10 mouse cellular contexts compared by ENCODE assay signal in genomic region chr5:103972801-103973200, GRCm38 (mm10). TPM values are rescaled to one million over a fixed set of nuclear protein-coding genes. Genes with fewer than 3 reads are reported as not detected.
DNase-seq lines count a peak whose midpoint lies in the region; ATAC-seq and TF ChIP-seq lines count a peak whose summit lies in the region.
"Had no signal": no experiment of that assay in that cellular context is flagged by ENCODE, and none has a peak within 500 bp of the region (broad histone marks: within the 10 kb centered on the region; RNA-seq: fewer than 3 reads in every experiment).

No protein-coding gene starts in this region.

- H3K9ac ChIP-seq in heart, adult 2 months (ENCODE audit: low read depth, low read length) = no peak overlapping the region; the same call in 1 of the 2 replicates
- no peak overlapping the region for H3K9ac ChIP-seq in lung, embryonic 16.5 days (ENCODE audit: low read length)
- no peak overlapping the region for H3K9ac ChIP-seq in intestine, embryonic 16.5 days (ENCODE audit: low read depth, low read length)
- H3K9ac ChIP-seq in stomach, embryonic 16.5 days (ENCODE audit: low read length) = no peak overlapping the region
- H3K9ac ChIP-seq: embryonic facial prominence, embryonic 12.5 days had no signal

- H3K27ac ChIP-seq in heart, adult 2 months = no peak overlapping the region
- H3K27ac ChIP-seq in lung, embryonic 16.5 days (ENCODE audit: low read length) = no peak overlapping the region
- H3K27ac ChIP-seq in intestine, embryonic 16.5 days (ENCODE audit: low read length) = no peak overlapping the region
- H3K27ac ChIP-seq in stomach, embryonic 16.5 days (ENCODE audit: low read length) = no peak overlapping the region
- H3K27ac ChIP-seq: embryonic facial prominence, embryonic 12.5 days had no signal

- no peak for TF ChIP-seq CTCF in heart, adult 2 months (IDR thresholded peaks at IDR 0.05)

- no peaks in the 10 kb centered on the region for H3K9me3 ChIP-seq in lung, embryonic 16.5 days (ENCODE audit: control insufficient read depth, low read length)
- H3K9me3 ChIP-seq in intestine, embryonic 16.5 days (ENCODE audit: control insufficient read depth, low read length) = no peaks in the 10 kb centered on the region
- no peaks in the 10 kb centered on the region for H3K9me3 ChIP-seq in stomach, embryonic 16.5 days (replicated peaks; ENCODE audit: control insufficient read depth, low read length)
- H3K9me3 ChIP-seq: embryonic facial prominence, embryonic 12.5 days had no signal

- no peaks in the 10 kb centered on the region for H3K36me3 ChIP-seq in heart, adult 2 months (ENCODE audit: control insufficient read depth, insufficient read depth, low read length)
- H3K36me3 ChIP-seq in lung, embryonic 16.5 days (ENCODE audit: control insufficient read depth, insufficient read depth, low read length) = no peaks in the 10 kb centered on the region
- H3K36me3 ChIP-seq in intestine, embryonic 16.5 days (ENCODE audit: control insufficient read depth, insufficient read depth, low read length) = no peaks in the 10 kb centered on the region
- H3K36me3 ChIP-seq in stomach, embryonic 16.5 days (ENCODE audit: control insufficient read depth, insufficient read depth, low read length) = no peaks in the 10 kb centered on the region
- H3K36me3 ChIP-seq: embryonic facial prominence, embryonic 12.5 days had no signal

- 43% methylated on average over 13 of the region's 13 CpGs for WGBS in heart, adult 2 months
- WGBS in lung, embryonic 16.5 days = 55% methylated on average over 13 of the region's 13 CpGs
- WGBS in intestine, embryonic 16.5 days = 62% methylated on average over 13 of the region's 13 CpGs
- WGBS in stomach, embryonic 16.5 days = 53% methylated on average over 13 of the region's 13 CpGs

- H3K79me2 ChIP-seq in heart, adult 2 months (replicated peaks; ENCODE audit: control insufficient read depth, insufficient read depth, low read length) = no peaks in the 10 kb centered on the region

- intact Hi-C loops in heart, adult 2 months (cut with DNase I) = no loop called here
- intact Hi-C loops in heart, postnatal 25 days (cut with DNase I) = no loop called here

- TF ChIP-seq EP300 in heart, adult 2 months (IDR thresholded peaks at IDR 0.05; ENCODE audit: insufficient read depth, low read depth, low read length) = no peak

- H3K4me2 ChIP-seq in lung, embryonic 16.5 days (ENCODE audit: low read depth, low read length) = peak overlapping the region; percentile 45
- peak overlapping the region; percentile 30; the same call in 1 of the 2 replicates for H3K4me2 ChIP-seq in intestine, embryonic 16.5 days (ENCODE audit: low read depth, low read length)
- H3K4me2 ChIP-seq in stomach, embryonic 16.5 days (ENCODE audit: low read depth, low read length) = peak overlapping the region; percentile 46
- H3K4me2 ChIP-seq: embryonic facial prominence, embryonic 12.5 days had no signal

- no peak for ATAC-seq in lung, embryonic 16.5 days (ENCODE audit: low read depth)
- ATAC-seq in intestine, embryonic 16.5 days = no peak
- ATAC-seq in stomach, embryonic 16.5 days (ENCODE audit: insufficient read depth, low FRiP score) = no peak
- no peak for ATAC-seq in cerebellum, adult (ENCODE audit: insufficient number of reproducible peaks, low FRiP score, low TSS enrichment)

- peak overlapping the region; percentile 26; the same call in 1 of the 2 replicates for H3K4me3 ChIP-seq in heart, adult 2 months
- H3K4me3 ChIP-seq in lung, embryonic 16.5 days (ENCODE audit: low read length) = no peak overlapping the region
- H3K4me3 ChIP-seq in intestine, embryonic 16.5 days (ENCODE audit: low read length) = 0 out of 2 replicates have a peak overlapping the region, but pooled peaks have one; percentile 12
- peak overlapping the region; percentile 19; the same call in 1 of the 2 replicates for H3K4me3 ChIP-seq in stomach, embryonic 16.5 days (replicated peaks; ENCODE audit: low read length)
- H3K4me3 ChIP-seq: embryonic facial prominence, embryonic 12.5 days had no signal

- H3K27me3 ChIP-seq in heart, adult 2 months (ENCODE audit: control insufficient read depth, insufficient read depth, low read length) = no peaks in the 10 kb centered on the region
- H3K27me3 ChIP-seq in lung, embryonic 16.5 days (ENCODE audit: control insufficient read depth, insufficient read depth, low read depth, low read length) = no peaks in the 10 kb centered on the region
- no peaks in the 10 kb centered on the region for H3K27me3 ChIP-seq in intestine, embryonic 16.5 days (replicated peaks; ENCODE audit: control insufficient read depth, insufficient read depth, low read length)
- no peaks in the 10 kb centered on the region for H3K27me3 ChIP-seq in stomach, embryonic 16.5 days (ENCODE audit: control insufficient read depth, insufficient read depth, low read length)
- H3K27me3 ChIP-seq: embryonic facial prominence, embryonic 12.5 days had no signal

- no peak for DNase-seq in heart, adult 2 months
- no peak for DNase-seq in heart, postnatal 25 days (ENCODE audit: low spot score)
- DNase-seq in lung, postnatal 36 days = no peak
- no peak for DNase-seq in right cerebral cortex, postnatal 14 days

- 0 out of 2 replicates have a peak, but pooled peaks cover 2% of the 10 kb centered on the region for H3K4me1 ChIP-seq in heart, adult 2 months (ENCODE audit: control insufficient read depth, insufficient read depth, low read length)
- no peaks in the 10 kb centered on the region for H3K4me1 ChIP-seq in lung, embryonic 16.5 days (replicated peaks; ENCODE audit: control insufficient read depth, insufficient read depth, low read length)
- 0 out of 2 replicates have a peak, but pooled peaks cover 2% of the 10 kb centered on the region for H3K4me1 ChIP-seq in intestine, embryonic 16.5 days (ENCODE audit: control insufficient read depth, insufficient read depth, low read length)
- no peaks in the 10 kb centered on the region for H3K4me1 ChIP-seq in stomach, embryonic 16.5 days (ENCODE audit: control insufficient read depth, insufficient read depth, low read length)
- H3K4me1 ChIP-seq: embryonic facial prominence, embryonic 12.5 days had no signal

- TF ChIP-seq POLR2A in heart, adult 2 months (IDR thresholded peaks at IDR 0.05; ENCODE audit: insufficient read depth, low read depth, low read length) = no peak

RNA-seq across cellular contexts. Expression of gene Hsd17b13, which starts 4.4 kb away (rescaled TPM):
- total RNA-seq in heart, adult 2 months (2021) = not detected
- polyA plus RNA-seq in heart, adult 2 months (2012; rRNA removed) = 0.32 TPM in 1 of 2 replicates, not detected in the other
- total RNA-seq in heart, postnatal 25 days (2021) = not detected
- 0.19 and 0.91 TPM in 2 replicates for polyA plus RNA-seq in lung, embryonic 16.5 days (2015; fragmentation: Nextera tagmentation; extraction: Ambion mirVana)
- polyA plus RNA-seq in intestine, embryonic 16.5 days (2015; fragmentation: Nextera tagmentation; extraction: Ambion mirVana) = 36.9 and 49.5 TPM in 2 replicates
- 4.7 and 6.1 TPM in 2 replicates for polyA plus RNA-seq in stomach, embryonic 16.5 days (2015; fragmentation: Nextera tagmentation; extraction: Ambion mirVana)
- polyA plus RNA-seq: C2C12; embryonic facial prominence, embryonic 12.5 days had no signal

RNA-seq across cellular contexts. Expression of gene Hsd17b11, which starts 48.9 kb away (rescaled TPM):
- 10 to 100 TPM; 23.1 to 30.8 TPM for total RNA-seq in heart, adult 2 months (2021)
- 14.0 and 20.6 TPM in 2 replicates for polyA plus RNA-seq in heart, adult 2 months (2012; rRNA removed)
- 10 to 100 TPM; 25.2 to 29.6 TPM for total RNA-seq in heart, postnatal 25 days (2021)
- polyA plus RNA-seq in lung, embryonic 16.5 days (2015; fragmentation: Nextera tagmentation; extraction: Ambion mirVana) = 5.3 and 6.2 TPM in 2 replicates
- polyA plus RNA-seq in intestine, embryonic 16.5 days (2015; fragmentation: Nextera tagmentation; extraction: Ambion mirVana) = 10.6 and 10.7 TPM in 2 replicates
- 7.0 and 7.8 TPM in 2 replicates for polyA plus RNA-seq in stomach, embryonic 16.5 days (2015; fragmentation: Nextera tagmentation; extraction: Ambion mirVana)
